Mouse (Mus musculus): Measurements from ENCODE around the gene Ampd1. TPM values are rescaled to one million over a fixed set of nuclear protein-coding genes. Genes with fewer than 3 reads are reported as not detected.

Gene Ampd1
- polyA plus RNA-seq, 1 experiment from 2014 or later: not detected

GRCm38 (mm10) chr3:103123636-103124035 lies 49.8 kb downstream of the Ampd1 start:
- 0 out of 2 replicates have a peak, but pooled peaks cover 3% of the 10 kb centered on the region for H3K4me1 ChIP-seq (ENCODE audit: control insufficient read depth, insufficient read depth, low read length)
- H3K4me3 ChIP-seq (ENCODE audit: low read depth, low read length): no peak overlapping the region
- no peak overlapping the region for H3K27ac ChIP-seq (ENCODE audit: low read depth, low read length)
- no peaks in the 10 kb centered on the region for H3K36me3 ChIP-seq (ENCODE audit: control insufficient read depth, insufficient read depth, low read length)
- WGBS (ENCODE audit: insufficient replicate concordance): 85% methylated on average over 3 of the region's 3 CpGs
- H3K27me3 ChIP-seq (ENCODE audit: control insufficient read depth, insufficient read depth, low read length): no peaks in the 10 kb centered on the region
- no peaks in the 10 kb centered on the region for H3K9me3 ChIP-seq (replicated peaks; ENCODE audit: control insufficient read depth, low read length)
- no peak overlapping the region for H3K4me2 ChIP-seq
- no peak overlapping the region for H3K9ac ChIP-seq (ENCODE audit: low read depth, low read length)
- ATAC-seq (replicated peaks; ENCODE audit: insufficient number of reproducible peaks, low FRiP score, low TSS enrichment): no peak

- no peak for ATAC-seq (replicated peaks; ENCODE audit: insufficient number of reproducible peaks, low FRiP score, low TSS enrichment)
- no peaks in the 10 kb centered on the region for H3K36me3 ChIP-seq (ENCODE audit: control insufficient read depth, insufficient read depth, low read length)
- no peaks in the 10 kb centered on the region for H3K9me3 ChIP-seq (replicated peaks; ENCODE audit: control insufficient read depth, low read length)
- H3K4me1 ChIP-seq (ENCODE audit: control insufficient read depth, insufficient read depth, low read length): peaks cover 8% of the 10 kb centered on the region
- no peak overlapping the region for H3K4me3 ChIP-seq (ENCODE audit: low read depth, low read length)
- H3K27ac ChIP-seq (ENCODE audit: low read depth, low read length): no peak overlapping the region
- no peaks in the 10 kb centered on the region for H3K27me3 ChIP-seq (ENCODE audit: control insufficient read depth, insufficient read depth, low read length)
- H3K4me2 ChIP-seq: no peak overlapping the region
- no peak overlapping the region for H3K9ac ChIP-seq (ENCODE audit: low read depth, low read length)
- WGBS (ENCODE audit: insufficient replicate concordance): 87% methylated on average over 3 of the region's 3 CpGs
These were observed 52.3 kb downstream of the Ampd1 start for GRCm38 (mm10) chr3:103126138-103126537.

GRCm38 (mm10) chr3:103127177-103127576 lies 53.4 kb downstream of the Ampd1 start:
- no peaks in the 10 kb centered on the region for H3K27me3 ChIP-seq (ENCODE audit: control insufficient read depth, insufficient read depth, low read length)

DNA sequence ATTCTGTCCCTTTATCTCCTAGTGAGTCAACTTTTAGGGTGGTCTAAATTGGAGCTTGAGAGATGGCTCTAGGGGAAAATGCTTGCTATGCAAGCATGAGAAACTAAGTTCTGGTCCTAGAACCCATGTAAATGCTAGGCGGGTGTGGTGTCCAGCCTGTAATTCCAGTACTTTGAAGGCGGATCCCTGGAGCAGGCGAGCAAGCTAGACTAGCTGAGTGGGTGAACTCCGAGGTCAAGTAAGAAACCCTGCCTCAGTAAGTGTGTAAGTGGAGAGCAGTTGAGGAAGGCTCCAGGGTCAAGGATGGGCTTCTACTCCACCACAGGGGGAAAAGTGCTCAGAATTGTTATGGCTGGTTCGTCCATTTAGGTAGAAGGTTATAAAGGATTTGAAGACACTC lies 53.9 kb downstream of the Ampd1 start:
- H3K27me3 ChIP-seq (ENCODE audit: control insufficient read depth, insufficient read depth, low read length): no peaks in the 10 kb centered on the region
- H3K27ac ChIP-seq (ENCODE audit: low read depth, low read length): no peak overlapping the region
- H3K9me3 ChIP-seq (replicated peaks; ENCODE audit: control insufficient read depth, low read length): no peaks in the 10 kb centered on the region
- peaks cover 8% of the 10 kb centered on the region for H3K4me1 ChIP-seq (ENCODE audit: control insufficient read depth, insufficient read depth, low read length)
- H3K36me3 ChIP-seq (ENCODE audit: control insufficient read depth, insufficient read depth, low read length): no peaks in the 10 kb centered on the region
- H3K4me2 ChIP-seq: no peak overlapping the region
- H3K9ac ChIP-seq (ENCODE audit: low read depth, low read length): no peak overlapping the region
- H3K4me3 ChIP-seq (ENCODE audit: low read depth, low read length): no peak overlapping the region
- no peak for ATAC-seq (replicated peaks; ENCODE audit: insufficient number of reproducible peaks, low FRiP score, low TSS enrichment)
- 74% methylated on average over 5 of the region's 5 CpGs for WGBS (ENCODE audit: insufficient replicate concordance)

More at GRCm38 (mm10) chr3:103127177-103127576, 53.4 kb downstream of the Ampd1 start:
- Histone ChIP-seq H3K4me1 (ENCODE audit: control insufficient read depth, insufficient read depth, low read length) (peaks cover 8% of the 10 kb centered on the region), H3K4me2 (no peak overlapping the region), H3K27ac (ENCODE audit: low read depth, low read length) (no peak overlapping the region), H3K9ac (ENCODE audit: low read depth, low read length) (no peak overlapping the region), H3K36me3 (ENCODE audit: control insufficient read depth, insufficient read depth, low read length) (no peaks in the 10 kb centered on the region), H3K9me3 (replicated peaks; ENCODE audit: control insufficient read depth, low read length) (no peaks in the 10 kb centered on the region), H3K4me3 (ENCODE audit: low read depth, low read length) (no peak overlapping the region)
- WGBS (ENCODE audit: insufficient replicate concordance): 66% methylated on average over 2 of the region's 2 CpGs
- ATAC-seq (replicated peaks; ENCODE audit: insufficient number of reproducible peaks, low FRiP score, low TSS enrichment): no peak

- no peak for ATAC-seq (replicated peaks; ENCODE audit: insufficient number of reproducible peaks, low FRiP score, low TSS enrichment)
- H3K27ac ChIP-seq (ENCODE audit: low read depth, low read length): peak overlapping the region; percentile 82; the same call in 1 of the 2 replicates
- H3K27me3 ChIP-seq (ENCODE audit: control insufficient read depth, insufficient read depth, low read length): no peaks in the 10 kb centered on the region
- H3K4me3 ChIP-seq (ENCODE audit: low read depth, low read length): no peak overlapping the region
- no peak overlapping the region for H3K4me2 ChIP-seq
- H3K9ac ChIP-seq (ENCODE audit: low read depth, low read length): no peak overlapping the region
- no peaks in the 10 kb centered on the region for H3K9me3 ChIP-seq (replicated peaks; ENCODE audit: control insufficient read depth, low read length)
- peaks cover 8% of the 10 kb centered on the region for H3K4me1 ChIP-seq (ENCODE audit: control insufficient read depth, insufficient read depth, low read length)
- WGBS (ENCODE audit: insufficient replicate concordance): 52% methylated on average over 4 of the region's 4 CpGs
- no peaks in the 10 kb centered on the region for H3K36me3 ChIP-seq (ENCODE audit: control insufficient read depth, insufficient read depth, low read length)
These were observed 54.4 kb downstream of the Ampd1 start for GRCm38 (mm10) chr3:103128251-103128650.

- Histone ChIP-seq H3K27ac (ENCODE audit: low read depth, low read length) (peak overlapping the region; percentile 82), H3K9me3 (replicated peaks; ENCODE audit: control insufficient read depth, low read length) (no peaks in the 10 kb centered on the region), H3K27me3 (ENCODE audit: control insufficient read depth, insufficient read depth, low read length) (no peaks in the 10 kb centered on the region), H3K4me1 (ENCODE audit: control insufficient read depth, insufficient read depth, low read length) (peaks cover 8% of the 10 kb centered on the region), H3K36me3 (ENCODE audit: control insufficient read depth, insufficient read depth, low read length) (no peaks in the 10 kb centered on the region), H3K9ac (ENCODE audit: low read depth, low read length) (0 out of 2 replicates have a peak overlapping the region, but pooled peaks have one; percentile 46), H3K4me2 (peak overlapping the region; percentile 55), H3K4me3 (ENCODE audit: low read depth, low read length) (no peak overlapping the region)
- peak; percentile 97 for ATAC-seq (replicated peaks; ENCODE audit: insufficient number of reproducible peaks, low FRiP score, low TSS enrichment)
- WGBS (ENCODE audit: insufficient replicate concordance): 65% methylated on average over 8 of the region's 8 CpGs
These were observed 55.7 kb downstream of the Ampd1 start for GRCm38 (mm10) chr3:103129367-103130159.

DNA sequence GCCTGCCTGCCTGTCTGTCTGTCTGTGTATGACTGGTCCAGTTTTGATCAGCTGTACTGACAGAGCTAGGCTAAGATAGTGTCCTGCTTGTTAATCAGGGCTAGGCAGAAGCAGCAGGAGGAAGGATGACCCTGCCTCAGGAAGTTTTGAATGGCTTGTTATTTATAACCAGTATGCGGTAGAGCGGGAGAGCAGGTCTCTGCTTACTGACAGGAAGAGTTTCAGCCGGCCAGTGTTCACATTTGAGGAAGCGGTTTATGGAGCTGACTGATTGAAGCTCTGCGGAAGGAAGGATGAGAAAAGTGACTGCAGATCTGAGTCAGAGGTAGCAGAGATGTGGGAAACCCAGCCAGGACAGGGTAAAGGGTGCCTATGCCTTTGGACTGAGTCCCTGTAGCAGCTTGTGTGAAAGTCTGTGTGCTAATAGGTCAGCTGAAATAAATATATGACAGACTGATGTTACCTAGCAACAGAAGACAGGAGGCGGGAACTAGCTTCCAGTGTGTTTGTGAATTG lies 56.5 kb downstream of the Ampd1 start:
- Histone ChIP-seq H3K4me2 (peak overlapping the region; percentile 55), H3K27ac (ENCODE audit: low read depth, low read length) (peak overlapping the region; percentile 82), H3K27me3 (ENCODE audit: control insufficient read depth, insufficient read depth, low read length) (no peaks in the 10 kb centered on the region), H3K9ac (ENCODE audit: low read depth, low read length) (peak overlapping the region; percentile 13), H3K4me3 (ENCODE audit: low read depth, low read length) (peak overlapping the region; percentile 11), H3K4me1 (ENCODE audit: control insufficient read depth, insufficient read depth, low read length) (peaks cover 8% of the 10 kb centered on the region), H3K36me3 (ENCODE audit: control insufficient read depth, insufficient read depth, low read length) (no peaks in the 10 kb centered on the region), H3K9me3 (replicated peaks; ENCODE audit: control insufficient read depth, low read length) (no peaks in the 10 kb centered on the region)
- ATAC-seq (replicated peaks; ENCODE audit: insufficient number of reproducible peaks, low FRiP score, low TSS enrichment): peak; percentile 85
- 27% methylated on average over 6 of the region's 6 CpGs for WGBS (ENCODE audit: insufficient replicate concordance)

- Histone ChIP-seq H3K4me2 (no peak overlapping the region), H3K9ac (ENCODE audit: low read depth, low read length) (no peak overlapping the region), H3K27me3 (ENCODE audit: control insufficient read depth, insufficient read depth, low read length) (no peaks in the 10 kb centered on the region), H3K4me1 (ENCODE audit: control insufficient read depth, insufficient read depth, low read length) (peaks cover 8% of the 10 kb centered on the region), H3K27ac (ENCODE audit: low read depth, low read length) (no peak overlapping the region), H3K36me3 (ENCODE audit: control insufficient read depth, insufficient read depth, low read length) (no peaks in the 10 kb centered on the region), H3K4me3 (ENCODE audit: low read depth, low read length) (no peak overlapping the region), H3K9me3 (replicated peaks; ENCODE audit: control insufficient read depth, low read length) (no peaks in the 10 kb centered on the region)
- WGBS (ENCODE audit: insufficient replicate concordance): 91% methylated on average over 10 of the region's 10 CpGs
- ATAC-seq (replicated peaks; ENCODE audit: insufficient number of reproducible peaks, low FRiP score, low TSS enrichment): no peak
These were observed 59.3 kb downstream of the Ampd1 start for GRCm38 (mm10) chr3:103133098-103133497.
